Mouse (Mus musculus) kidney, adult 18-20 months (tissue): ENCODE data around the gene Pitpnm1.
"Not testable (repeated sequence)": the region's sequence is repeated elsewhere in the genome, so short reads cannot be mapped to it uniquely, and the experiment has no call there.

Experiments used
- DNase-seq: peaks from one replicate; pipeline ENCODE4 v3.0.0; 2021

The Pitpnm1 gene

DNA sequence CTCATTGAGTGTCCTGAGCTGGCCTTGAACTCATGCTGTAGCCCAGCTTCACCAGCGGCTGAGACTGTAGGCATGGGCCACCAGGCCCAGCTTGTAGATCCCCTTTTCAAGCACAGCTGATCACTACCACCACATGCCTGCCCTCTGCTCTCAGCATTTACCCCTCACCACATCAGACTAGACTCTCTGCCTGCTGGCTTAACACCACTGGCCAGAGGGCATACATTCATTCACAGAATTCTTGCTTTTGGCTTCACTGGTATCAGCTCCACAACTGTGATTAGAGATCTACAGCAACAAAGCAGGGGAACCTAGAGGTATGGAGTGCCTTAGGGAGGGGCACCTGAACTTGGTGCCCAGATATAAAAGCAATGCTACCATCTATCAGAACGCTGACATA is 20.7 kb downstream of the Pitpnm1 start:
- DNase-seq = no peak

DNA sequence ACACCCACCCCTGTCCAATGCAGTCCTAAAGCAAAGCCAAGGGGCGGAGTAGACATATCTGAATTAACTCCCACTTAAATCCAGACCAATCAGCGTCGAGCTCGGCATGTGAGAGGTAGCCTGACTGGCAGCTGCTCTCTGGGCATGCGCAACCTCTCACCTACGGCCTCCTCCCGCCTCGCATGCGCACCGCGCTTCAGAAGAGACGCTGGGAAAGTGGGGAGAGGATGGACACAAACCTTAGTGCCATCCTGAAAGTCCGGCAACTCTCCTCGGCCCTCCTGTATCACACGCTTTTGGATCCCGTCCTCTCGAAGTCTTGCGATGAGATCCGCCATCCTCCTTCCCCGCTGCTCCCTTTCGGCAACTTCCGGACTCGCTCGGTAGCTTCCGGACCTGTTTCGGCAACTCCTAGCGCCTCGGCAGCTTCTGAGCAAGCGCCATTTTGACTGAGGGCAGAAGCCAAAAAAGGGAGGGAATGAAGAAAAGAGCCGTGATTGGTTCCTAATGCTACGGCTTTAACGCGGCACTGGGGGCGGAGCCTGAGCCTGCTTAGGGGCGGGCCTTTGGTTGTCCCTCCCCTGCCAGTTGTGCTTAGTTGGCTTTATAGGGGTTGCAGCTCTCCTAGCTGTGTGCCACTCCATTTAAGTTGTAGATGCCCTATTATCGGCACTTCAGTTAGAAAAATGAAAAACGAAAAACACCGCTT is 21.5 kb downstream of the Pitpnm1 start:
- DNase-seq = peak; percentile 99

DNA sequence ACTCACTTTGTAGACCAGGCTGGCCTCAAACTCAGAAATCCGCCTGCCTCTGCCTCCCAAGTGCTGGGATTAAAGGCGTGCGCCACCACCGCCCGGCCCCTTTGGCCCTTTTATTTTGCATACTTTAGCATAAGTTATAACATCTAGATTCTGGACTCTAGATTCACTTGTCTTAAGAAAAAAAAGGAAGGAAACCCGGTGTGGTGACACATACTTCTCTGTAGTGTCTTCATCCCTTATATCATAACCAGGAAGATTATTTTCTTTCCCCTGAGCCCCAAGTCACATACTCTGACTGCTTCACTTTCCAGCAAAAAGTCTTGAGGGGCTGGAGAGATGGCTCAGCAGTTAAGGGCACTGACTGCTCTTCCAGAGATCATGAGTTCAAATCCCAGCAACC is 22.1 kb downstream of the Pitpnm1 start:
- DNase-seq = not testable (repeated sequence)

DNA sequence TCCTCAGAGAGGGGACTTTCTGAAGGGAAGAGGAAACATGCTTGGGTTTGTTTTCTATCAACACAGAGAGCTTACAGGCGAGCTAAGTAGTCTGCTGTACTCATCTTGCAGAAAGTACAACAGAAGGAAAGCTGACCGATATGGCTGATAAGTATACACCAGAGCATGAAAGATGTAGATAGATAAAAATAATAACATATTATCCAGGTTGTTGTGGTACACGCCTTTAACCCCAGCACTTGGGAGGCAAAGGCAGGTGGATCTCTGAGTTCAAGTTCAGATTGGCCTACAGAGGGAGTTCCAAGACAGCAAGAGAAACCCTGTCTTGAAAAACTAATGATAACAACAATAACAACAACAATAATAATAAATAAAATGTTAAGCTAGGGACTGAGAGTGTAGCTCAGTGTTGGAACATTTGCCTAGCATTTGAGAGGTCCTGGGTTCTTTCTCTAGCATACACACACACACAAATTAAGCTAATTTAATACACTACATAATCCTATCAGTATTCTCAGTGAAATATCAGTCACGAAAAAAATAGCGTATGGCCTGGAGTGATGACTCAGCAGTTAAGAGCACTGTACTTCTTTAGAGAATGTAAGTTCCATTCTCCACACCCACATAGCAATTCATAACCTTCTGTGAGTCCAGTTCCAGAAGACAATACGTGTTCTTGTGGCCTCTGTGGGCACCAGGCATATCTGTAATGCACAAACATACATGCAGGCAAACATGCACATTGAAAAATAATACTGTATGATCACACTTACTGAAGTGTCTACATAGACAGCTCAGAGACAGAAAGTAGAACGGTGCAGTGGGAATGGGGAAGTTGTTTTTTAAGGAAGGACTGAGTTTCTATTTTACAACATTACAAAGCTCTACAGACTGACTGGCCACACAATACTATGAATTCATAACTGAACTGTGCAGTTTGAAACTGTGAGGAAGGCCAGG is 22.9 kb downstream of the Pitpnm1 start:
- DNase-seq = no peak

DNA sequence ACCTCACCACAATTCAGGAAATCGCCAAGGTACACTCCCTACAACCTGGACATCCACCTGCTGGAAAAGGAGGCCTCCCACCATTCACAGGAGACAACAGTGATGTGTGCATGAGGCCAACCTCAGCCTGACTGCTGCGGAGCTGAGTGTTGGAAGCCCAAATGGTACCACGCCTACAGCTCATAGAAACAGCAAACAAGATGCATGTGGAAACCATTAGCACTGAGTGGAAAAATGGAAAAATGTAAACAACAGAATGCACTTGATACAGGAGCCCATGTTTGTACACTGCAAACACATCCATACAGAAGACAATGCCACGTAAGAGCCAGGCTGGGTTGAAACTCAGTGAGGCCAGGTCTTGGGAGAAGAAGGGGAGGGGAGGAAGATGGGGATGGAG is 24.6 kb downstream of the Pitpnm1 start:
- no peak for DNase-seq

DNA sequence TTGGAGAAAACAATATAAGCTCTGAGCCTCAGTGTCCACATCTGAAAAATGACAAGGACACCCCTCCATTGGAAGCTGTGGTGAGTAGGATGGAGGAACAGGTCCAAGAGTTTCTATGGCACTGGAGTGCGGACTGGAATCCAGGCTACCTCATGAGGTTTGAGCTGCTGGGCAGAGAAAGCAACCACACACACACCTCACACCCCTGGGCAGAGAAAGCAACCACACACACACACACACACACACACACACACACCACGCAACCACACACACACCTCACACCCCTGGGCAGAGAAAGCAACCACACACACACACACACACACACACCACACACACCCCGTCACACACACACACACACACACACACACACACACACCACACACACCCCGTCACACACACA is 25.5 kb downstream of the Pitpnm1 start:
- not testable (repeated sequence) for DNase-seq

DNA sequence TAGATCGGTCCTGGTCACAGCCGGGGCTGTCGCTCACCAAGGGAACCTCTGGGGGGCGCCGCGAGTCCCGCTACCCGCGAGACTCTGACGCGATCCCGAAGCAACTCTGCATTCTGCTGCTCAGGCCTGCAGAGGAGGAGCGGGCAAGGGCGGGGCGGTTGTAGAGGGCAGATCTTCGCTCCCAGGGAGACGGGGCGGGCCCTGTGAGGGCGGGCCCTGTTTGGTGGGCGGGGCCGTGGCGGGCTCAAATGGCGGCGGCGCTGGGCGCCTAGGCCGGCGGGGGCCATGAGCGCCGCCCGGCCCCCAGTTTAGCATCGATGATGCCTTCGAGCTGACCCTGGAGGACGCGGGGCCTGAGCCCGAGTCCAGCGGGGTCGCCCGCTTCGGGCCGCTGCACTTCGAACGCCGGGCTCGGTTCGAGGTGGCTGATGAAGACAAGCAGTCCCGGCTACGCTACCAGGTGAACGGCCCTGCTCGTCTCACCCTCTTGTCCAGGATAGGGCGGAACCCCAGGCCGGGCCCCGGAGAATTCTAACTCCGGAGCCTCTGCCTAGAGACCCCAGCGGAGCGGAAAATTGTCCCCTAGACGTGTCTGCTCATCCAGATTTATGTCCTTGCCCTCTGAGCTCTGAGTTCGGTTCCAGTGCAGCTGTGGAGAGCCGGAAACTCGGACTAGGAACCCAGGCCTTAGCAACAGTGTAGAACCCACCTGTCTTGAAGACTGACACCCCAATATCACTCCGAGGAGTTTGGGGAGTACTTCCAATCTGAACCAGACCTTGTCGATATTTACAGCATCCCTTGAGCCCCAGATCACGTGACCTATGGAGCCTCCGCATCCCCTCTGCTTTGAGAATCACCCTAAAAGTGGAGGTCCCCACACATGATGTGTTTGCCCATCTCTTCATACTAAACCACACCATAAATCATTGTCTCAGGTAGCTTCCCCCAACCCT is 26.2 kb downstream of the Pitpnm1 start, which contains the start of gene Aip:
TSS of gene Aip (minus strand) at position 118 of the 956 bp plus-strand sequence.
- peak; percentile 97 for DNase-seq

DNA sequence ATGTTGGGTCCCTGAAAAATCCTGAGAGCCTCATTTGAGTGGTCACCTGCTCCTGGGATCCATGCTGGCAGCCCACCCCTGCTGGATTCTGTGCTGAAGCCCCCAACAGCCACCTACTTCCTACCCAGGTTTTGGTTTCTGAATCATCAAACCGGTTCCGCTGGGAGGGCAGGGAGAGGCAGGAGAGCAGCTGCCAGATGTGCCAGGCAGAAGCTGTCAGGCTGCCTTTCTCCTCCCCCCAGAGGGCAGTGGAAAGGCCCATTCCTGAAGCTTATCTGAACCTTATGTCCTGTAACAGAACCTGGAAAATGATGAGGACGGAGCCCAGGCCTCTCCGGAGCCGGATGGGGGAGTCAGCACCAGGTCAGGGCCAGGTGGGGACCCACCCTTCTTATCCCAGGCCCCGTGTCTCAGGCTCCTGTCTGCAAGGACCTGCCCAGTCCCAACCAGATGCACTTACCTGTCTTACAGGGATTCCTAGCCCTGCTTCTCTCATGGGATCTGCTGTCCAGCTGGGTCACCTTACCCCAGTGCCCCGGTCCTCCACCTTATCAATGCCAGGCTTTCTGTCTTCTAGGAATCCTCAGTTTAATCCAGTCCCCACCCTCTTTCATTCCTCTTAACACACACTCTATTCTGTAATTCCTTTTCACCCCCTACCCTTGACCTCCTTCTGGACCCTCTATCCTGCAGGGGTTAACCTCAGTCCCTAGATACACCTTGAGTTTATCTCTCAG is 27.1 kb downstream of the Pitpnm1 start:
- DNase-seq = peak; percentile 20

DNA sequence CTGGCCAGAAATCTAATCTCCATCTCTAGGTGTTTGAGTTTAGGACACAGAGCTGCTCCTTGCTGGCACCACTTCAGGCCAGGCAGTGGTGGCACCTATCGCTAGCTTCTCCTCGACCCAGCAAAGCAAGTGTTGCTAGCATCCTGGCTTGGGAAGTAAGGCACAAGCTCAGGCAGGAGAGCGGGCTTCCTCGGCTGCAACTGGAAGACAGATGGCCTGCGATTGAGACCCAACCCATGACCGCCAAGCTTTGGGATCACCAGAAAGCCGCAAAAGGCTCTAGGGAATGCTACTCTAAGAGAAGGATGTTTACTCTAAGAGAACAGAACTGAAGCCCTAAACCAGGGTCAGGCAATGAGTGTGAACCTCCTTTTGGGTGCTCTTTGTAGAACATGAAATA is 29.7 kb downstream of the Pitpnm1 start:
- DNase-seq = no peak

DNA sequence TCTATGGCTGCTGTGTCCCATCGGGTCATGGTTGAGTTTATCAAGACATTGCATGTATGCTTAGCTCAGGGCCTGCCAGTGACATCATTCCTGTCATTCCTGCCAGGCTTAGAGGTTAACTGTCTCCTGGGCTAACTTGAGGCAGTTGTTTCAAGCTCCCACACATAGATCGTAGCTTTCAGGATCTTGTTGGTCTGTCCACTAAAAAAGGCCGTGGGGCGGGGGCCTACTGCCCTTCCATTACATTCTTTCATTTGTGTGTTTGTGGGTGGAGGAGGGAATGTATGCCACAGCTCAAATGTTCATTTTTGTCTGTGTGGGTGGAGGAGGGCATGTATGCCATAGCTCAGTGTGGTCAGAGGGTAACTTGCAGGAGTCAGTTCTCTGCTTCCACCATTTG is 30.3 kb downstream of the Pitpnm1 start:
- no peak for DNase-seq

DNA sequence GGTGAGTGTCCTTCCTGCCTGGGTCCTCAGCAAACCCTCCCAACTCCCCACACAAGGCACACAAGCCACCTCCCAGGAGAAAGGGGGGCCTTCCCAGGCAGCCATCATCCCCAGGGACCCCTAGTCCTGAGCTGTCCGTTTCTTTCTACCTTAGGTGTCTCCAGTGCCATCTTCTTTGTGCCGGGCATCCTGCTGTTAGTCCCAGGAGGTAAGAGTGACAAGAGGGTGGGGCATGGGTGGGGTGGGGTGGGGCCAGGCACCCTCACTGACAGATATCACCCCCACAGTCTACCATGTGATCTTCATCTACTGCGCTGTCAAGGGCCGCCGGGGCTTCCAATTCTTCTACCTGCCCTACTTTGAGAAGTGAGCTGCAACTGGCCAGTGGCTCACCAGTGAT is 31.3 kb downstream of the Pitpnm1 start:
- DNase-seq = no peak

DNA sequence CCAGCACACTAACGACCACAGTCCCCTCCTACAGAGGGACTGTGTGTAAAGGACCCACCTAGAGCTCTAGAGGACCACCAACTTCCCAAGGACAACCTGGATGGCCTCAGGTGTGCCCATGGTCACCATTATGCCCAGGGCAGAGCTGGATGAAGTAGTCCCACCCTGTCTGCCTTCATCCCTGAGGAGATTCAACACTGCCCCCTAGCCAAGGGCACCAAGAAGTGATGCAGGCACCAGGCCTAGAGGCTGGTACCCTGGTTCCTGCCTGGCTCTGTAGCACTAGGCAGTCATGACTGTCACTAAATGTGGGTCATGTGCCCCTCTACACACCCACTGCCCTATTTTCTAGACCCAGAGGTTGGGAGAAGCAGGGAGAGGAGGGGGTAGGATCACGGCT is 32.0 kb downstream of the Pitpnm1 start:
- no peak for DNase-seq

DNA sequence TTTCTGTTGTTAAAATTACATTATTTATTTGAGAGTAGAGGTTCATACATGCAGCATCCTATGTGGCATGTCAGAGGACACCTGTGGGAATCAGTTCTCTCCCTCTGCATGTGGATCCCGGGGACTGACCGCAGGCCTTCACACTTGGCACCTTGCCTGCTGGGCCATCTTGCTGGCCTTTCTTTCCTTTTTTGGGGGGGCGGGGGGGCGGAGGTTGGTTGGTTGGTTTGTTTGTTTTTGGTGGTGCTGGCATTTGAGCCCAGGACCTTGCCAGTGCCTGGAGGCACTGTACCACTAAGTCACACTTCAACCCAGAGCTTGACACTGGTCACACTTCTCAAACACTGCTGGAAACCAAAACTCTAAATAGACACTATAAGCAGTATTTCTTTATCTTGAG is 34.6 kb downstream of the Pitpnm1 start:
- no peak for DNase-seq

DNA sequence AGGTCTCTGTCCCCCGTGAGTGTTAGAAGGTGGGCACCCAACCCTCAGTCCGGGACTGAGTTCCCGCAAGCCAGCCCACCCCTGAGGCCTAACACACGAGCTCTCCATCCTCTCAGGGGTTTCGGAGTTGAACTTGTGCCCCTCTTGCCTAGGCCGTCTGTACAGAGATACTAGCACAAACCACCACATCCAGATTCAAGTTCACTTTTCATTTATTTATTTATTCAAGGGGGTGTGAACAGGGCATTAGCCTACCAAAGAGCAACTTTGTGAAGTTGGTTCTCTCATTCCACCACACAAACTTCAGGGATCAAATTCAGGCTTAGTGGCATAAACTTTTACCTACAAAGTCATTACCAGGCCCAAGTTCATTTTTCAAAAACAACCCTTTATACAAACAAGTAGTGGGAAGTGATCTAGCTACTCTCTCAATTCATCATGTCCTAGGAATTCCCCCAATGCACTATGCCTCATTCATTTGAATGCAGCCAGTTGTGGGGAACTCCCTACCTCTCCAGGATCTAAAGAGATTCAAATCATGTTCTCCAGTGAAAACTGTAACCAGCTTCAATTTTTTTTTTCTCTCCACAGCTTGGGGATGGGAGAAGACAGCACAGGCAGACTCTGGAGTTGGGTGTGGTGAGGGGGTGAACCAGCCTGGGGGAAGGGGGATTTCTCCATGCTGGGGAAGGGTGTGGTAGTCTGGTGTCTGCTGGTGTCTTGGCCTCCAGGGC is 35.6 kb downstream of the Pitpnm1 start:
- DNase-seq = not testable (repeated sequence)

DNA sequence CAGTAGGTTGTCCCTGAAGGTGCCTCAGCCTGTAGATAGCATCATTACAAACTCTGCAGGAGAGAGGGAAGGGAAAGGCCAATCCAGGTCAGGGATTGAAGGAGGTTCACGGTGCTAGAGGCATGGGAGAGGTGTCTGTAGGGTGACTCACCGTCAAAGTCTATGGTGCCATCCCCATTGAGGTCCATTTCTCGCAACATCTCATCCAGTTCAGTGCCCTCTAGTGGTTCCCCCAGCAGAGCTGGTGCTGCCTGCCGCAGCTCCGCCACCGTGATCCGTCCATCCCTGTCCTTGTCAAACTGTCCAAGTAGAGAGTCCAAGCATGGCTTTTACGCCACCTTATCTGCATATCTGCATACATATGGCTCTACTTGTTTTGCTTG is 36.2 kb downstream of the Pitpnm1 start:
- DNase-seq = not testable (repeated sequence)

DNA sequence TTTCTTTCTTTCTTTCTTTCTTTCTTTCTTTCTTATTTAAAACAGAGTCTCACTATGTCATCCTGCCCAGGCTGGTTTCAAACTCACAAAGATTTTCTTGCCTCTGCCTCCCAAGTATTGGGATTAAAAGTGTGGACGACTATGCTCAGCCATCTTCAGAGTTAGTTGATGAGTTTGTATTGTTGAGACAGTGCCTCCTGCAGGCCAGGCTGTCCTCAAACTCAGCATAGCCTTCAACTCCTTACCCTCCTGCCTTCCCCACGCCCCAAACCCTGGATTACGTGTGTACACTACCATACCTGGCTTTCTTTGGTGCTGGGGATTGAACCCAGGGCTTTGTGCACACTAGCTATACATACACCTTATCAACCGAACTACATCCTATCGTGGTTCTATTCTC is 36.7 kb downstream of the Pitpnm1 start:
- no peak for DNase-seq

DNA sequence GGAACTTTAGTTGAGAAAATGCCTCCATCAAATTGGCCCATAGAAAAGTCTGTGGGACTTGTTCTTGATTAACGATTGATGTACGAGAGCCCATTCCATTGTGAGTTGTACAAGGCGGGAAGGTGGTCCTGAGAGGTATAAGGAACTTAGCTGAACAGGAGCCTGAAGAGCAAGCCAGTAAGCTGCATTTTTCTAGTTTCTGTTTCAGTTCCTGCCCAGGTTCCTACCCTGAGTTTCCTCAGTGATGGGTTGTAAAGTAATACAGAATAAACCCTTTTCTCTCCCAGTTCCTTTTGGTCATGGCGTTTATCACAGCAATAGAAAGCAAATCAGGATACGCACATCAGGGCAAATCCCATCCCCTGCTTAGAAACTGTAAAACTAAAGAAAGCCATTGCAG is 38.1 kb downstream of the Pitpnm1 start:
- DNase-seq = no peak

DNA sequence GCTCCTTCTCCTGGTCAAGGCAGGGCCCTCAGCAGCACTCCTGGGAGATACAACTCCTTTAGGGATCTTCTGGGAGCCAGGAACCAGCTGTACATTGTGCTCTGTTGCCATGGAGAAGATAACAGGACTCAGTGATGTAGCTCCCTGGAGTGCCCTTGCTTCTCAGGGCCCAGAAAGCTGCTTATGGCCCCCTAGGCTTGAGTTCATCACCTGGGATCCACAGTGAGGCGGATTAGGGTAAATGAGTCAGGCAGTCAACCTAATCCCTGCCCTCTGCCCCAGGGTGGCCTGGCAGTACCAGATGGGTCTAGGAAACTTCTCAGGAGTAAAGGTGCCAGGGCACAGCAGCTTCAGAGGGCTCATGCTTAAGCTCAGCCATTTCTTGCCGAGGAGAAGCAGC is 39.6 kb downstream of the Pitpnm1 start, which contains the start of gene Gpr152:
TSS of gene Gpr152 (plus strand) at position 342 of the 400 bp plus-strand sequence.
- DNase-seq = no peak

DNA sequence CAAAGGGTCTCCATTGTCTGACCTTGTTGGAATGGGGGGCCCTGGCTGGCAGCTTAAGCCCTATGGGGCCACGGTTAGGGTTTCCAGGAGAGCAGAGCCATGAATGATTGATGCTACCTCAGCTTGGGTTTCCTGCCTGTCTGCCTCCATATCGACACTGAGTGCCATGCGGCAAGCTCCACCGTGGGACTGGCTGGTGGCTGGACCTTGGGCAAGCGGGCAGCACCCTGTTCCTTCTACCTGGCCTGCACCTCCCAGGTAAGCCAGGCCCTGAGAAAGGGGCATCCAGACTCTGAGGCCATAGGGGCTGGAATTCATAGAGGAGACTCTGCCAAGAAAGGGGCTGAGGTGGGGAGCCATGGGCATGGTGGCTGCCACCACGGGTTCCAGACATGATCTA is 40.3 kb downstream of the Pitpnm1 start:
- no peak for DNase-seq

DNA sequence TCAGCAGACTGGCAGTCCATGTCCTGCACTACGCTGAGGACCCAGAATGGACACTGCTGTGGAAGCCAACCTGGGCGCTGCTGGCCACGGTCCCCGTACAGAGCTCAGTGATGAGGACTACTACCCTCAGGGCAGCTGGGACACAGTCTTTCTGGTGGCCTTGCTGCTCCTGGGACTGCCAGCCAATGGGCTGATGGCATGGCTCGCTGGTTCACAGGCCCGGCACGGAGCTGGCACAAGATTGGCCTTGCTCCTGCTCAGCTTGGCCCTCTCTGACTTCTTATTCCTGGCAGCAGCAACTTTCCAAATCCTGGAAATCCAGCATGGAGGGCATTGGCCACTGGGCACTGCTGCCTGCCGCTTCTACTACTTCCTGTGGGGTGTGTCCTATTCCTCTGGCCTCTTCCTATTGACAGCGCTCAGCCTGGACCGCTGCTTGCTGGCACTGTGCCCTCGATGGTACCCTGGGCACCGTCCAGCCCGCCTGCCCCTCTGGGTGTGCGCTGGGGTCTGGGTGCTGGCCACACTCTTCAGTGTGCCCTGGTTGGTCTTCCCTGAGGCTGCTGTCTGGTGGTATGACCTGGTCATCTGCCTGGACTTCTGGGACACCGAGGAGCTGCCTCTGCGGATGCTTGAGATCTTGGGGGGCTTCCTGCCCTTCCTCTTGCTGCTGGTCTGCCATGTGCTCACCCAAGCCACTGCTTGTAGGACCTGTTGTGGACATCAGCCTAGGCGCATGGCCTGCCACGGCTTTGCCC is 42.8 kb downstream of the Pitpnm1 start:
- DNase-seq = peak; percentile 51
